Mouse (Mus musculus) CD4-positive naive resting alpha-beta T cell, adult 76 days (primary cell): Measurements from ENCODE around the gene Klrc2. TPM values are rescaled to one million over a fixed set of nuclear protein-coding genes. Genes with fewer than 3 reads are reported as not detected.

ENCODE experiments used
- total RNA-seq: library from RNA; stranded (reverse); gene quantifications from one replicate; pipeline ENCODE4 v1.2.4, GENCODE M21; 2023

Gene Klrc2
- 3.6 TPM for total RNA-seq

GRCm38 (mm10) chr6:129660589-129660988 lies at the start of gene Klrc2:
Klrc2 (minus strand) TSS chr6:129660689.

GRCm38 (mm10) chr6:129678873-129679272 lies 18.4 kb upstream of the Klrc2 start, which contains the start of gene Klrc1:
Klrc1 (minus strand) TSS chr6:129678973.

GRCm38 (mm10) chr6:129643237-129643636 lies 17.3 kb downstream of the Klrc2 start, which contains the start of gene Klrc3:
Klrc3 (minus strand) TSS chr6:129643337.

GRCm38 (mm10) chr6:129623735-129624134 lies 36.8 kb downstream of the Klrc2 start, which contains the start of gene Klrk1:
Klrk1 (minus strand) TSS chr6:129623864.

Other genes with a start within 250 kb of the Klrc2 start
- gene Clec1a, start 208.7 kb downstream of the Klrc2 start, total RNA-seq = not detected
- not detected for gene Olr1, start 153.5 kb downstream of the Klrc2 start, total RNA-seq
- not detected for gene Tmem52b, start 148.1 kb downstream of the Klrc2 start, total RNA-seq
- gene Gabarapl1, start 127.5 kb downstream of the Klrc2 start, total RNA-seq = 12.1 TPM
- gene Klre1, start 82.8 kb downstream of the Klrc2 start, total RNA-seq = 2.0 TPM
- 37.3 TPM for gene Klrd1, start 68.9 kb downstream of the Klrc2 start, total RNA-seq
- 2.9 TPM for gene Klrk1, start 36.8 kb downstream of the Klrc2 start, total RNA-seq
- not detected for gene Klrc3, start 17.4 kb downstream of the Klrc2 start, total RNA-seq
- gene Klrc1, start 18.3 kb upstream of the Klrc2 start, total RNA-seq = 2.0 TPM
- 0.97 TPM for gene Klri1, start 56.4 kb upstream of the Klrc2 start, total RNA-seq
- 1.1 TPM for gene Klri2, start 79.8 kb upstream of the Klrc2 start, total RNA-seq
- gene Gm156, start 123.6 kb upstream of the Klrc2 start, total RNA-seq = not detected
- gene Gm17631, start 202.0 kb upstream of the Klrc2 start, total RNA-seq = not detected
- gene Klra17, start 216.0 kb upstream of the Klrc2 start, total RNA-seq = 0.50 TPM